ENCODE assay signal across 8 mouse cellular contexts in the genomic region with DNA sequence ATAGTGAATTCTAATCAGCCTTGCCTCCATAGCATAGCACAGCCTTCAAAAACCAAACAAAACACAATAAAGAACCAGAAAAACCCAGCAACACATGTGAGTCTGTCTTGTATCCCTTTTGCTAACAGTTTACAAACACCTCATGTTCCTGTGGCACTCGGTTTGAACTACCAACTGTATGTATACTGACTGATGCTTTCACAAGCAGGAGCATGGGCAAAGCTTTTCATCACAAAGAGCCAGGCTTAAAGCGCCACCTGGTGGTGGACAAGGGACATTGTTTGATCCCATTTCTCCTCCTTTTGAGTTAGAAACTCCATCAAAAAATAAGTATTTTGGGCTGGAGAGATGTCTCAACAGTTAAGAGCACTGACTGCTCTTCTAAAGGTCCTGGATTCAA. TPM values are rescaled to one million over a fixed set of nuclear protein-coding genes. Genes with fewer than 3 reads are reported as not detected.
A peak's percentile ranks its signal among the peaks of the same experiment; 100 is the strongest.
DNase-seq lines count a peak whose midpoint lies in the region; ATAC-seq and TF ChIP-seq lines count a peak whose summit lies in the region.

No protein-coding gene starts in this region.

- DNase-seq in 3134 (ENCODE audit: extremely low read depth, insufficient read length, low spot score) = peak; percentile 24
- DNase-seq in c-Kit-positive CD71-negative TER-119-negative erythroid progenitor cells, embryonic 14.5 days (ENCODE audit: low read depth) = peak; percentile 60
- DNase-seq in forebrain, embryonic 11.5 days (ENCODE audit: low spot score) = peak; percentile 86
- peak; percentile 90 for DNase-seq in hindbrain, postnatal 0 days (ENCODE audit: low spot score)
- DNase-seq in limb, embryonic 14.5 days (ENCODE audit: low spot score) = peak; percentile 51
- peak; percentile 56 for DNase-seq in retina, adult 2 months (ENCODE audit: low read depth, low spot score)
- DNase-seq in thymus, postnatal 25 days = peak; percentile 76

- WGBS in forebrain, embryonic 11.5 days = 4% methylated on average over 2 of the region's 2 CpGs
- WGBS in hindbrain, postnatal 0 days = 3% methylated on average over 2 of the region's 2 CpGs
- WGBS in limb, embryonic 14.5 days = 8% methylated on average over 2 of the region's 2 CpGs

- no peak overlapping the region for H3K4me2 ChIP-seq in forebrain, embryonic 11.5 days (ENCODE audit: low read depth, low read length, severe bottlenecking)
- H3K4me2 ChIP-seq in hindbrain, postnatal 0 days (ENCODE audit: low read depth, low read length) = no peak overlapping the region
- no peak overlapping the region for H3K4me2 ChIP-seq in limb, embryonic 14.5 days (replicated peaks; ENCODE audit: low read depth, low read length, severe bottlenecking)

- H3K9ac ChIP-seq in ES-Bruce4 (ENCODE audit: low read depth, poor library complexity, severe bottlenecking) = no peak overlapping the region
- H3K9ac ChIP-seq in forebrain, embryonic 11.5 days (ENCODE audit: low read length) = no peak overlapping the region
- no peak overlapping the region for H3K9ac ChIP-seq in hindbrain, postnatal 0 days (replicated peaks; ENCODE audit: low read length)
- no peak overlapping the region for H3K9ac ChIP-seq in limb, embryonic 14.5 days (ENCODE audit: low read depth, low read length, severe bottlenecking)

- H3K4me1 ChIP-seq in ES-Bruce4 (ENCODE audit: control insufficient read depth, insufficient read depth, low read length) = no peaks in the 10 kb centered on the region
- H3K4me1 ChIP-seq in forebrain, embryonic 11.5 days (replicated peaks; ENCODE audit: control insufficient read depth, insufficient read depth, low read length) = no peaks in the 10 kb centered on the region
- H3K4me1 ChIP-seq in hindbrain, postnatal 0 days (ENCODE audit: insufficient read depth, low read length) = no peaks in the 10 kb centered on the region
- no peaks in the 10 kb centered on the region for H3K4me1 ChIP-seq in limb, embryonic 14.5 days (ENCODE audit: control insufficient read depth, insufficient read depth, low read length)

- H3K27me3 ChIP-seq in ES-Bruce4 (ENCODE audit: control insufficient read depth, insufficient read depth, low read length, poor library complexity, severe bottlenecking) = no peaks in the 10 kb centered on the region
- no peaks in the 10 kb centered on the region for H3K27me3 ChIP-seq in forebrain, embryonic 11.5 days (ENCODE audit: control insufficient read depth, insufficient read depth, low read length)
- H3K27me3 ChIP-seq in hindbrain, postnatal 0 days (ENCODE audit: insufficient read depth, low read length) = no peaks in the 10 kb centered on the region
- H3K27me3 ChIP-seq in limb, embryonic 14.5 days (ENCODE audit: control insufficient read depth, insufficient read depth, low read length) = no peaks in the 10 kb centered on the region

- ATAC-seq in forebrain, embryonic 11.5 days (replicated peaks; ENCODE audit: low FRiP score) = no peak
- 0 out of 2 replicates have a peak, but pooled peaks have one; percentile 53 for ATAC-seq in hindbrain, postnatal 0 days
- ATAC-seq in limb, embryonic 14.5 days (ENCODE audit: low FRiP score, low read depth) = peak; percentile 50; the same call in 1 of the 2 replicates

- H3K9me3 ChIP-seq in ES-Bruce4 (replicated peaks; ENCODE audit: control insufficient read depth, insufficient read depth, low read length, poor library complexity, severe bottlenecking) = no peaks in the 10 kb centered on the region
- no peaks in the 10 kb centered on the region for H3K9me3 ChIP-seq in forebrain, embryonic 11.5 days (ENCODE audit: control insufficient read depth, low read length)
- no peaks in the 10 kb centered on the region for H3K9me3 ChIP-seq in hindbrain, postnatal 0 days (ENCODE audit: low read length)
- H3K9me3 ChIP-seq in limb, embryonic 14.5 days (ENCODE audit: control insufficient read depth, low read length) = no peaks in the 10 kb centered on the region

- TF ChIP-seq CTCF in ES-Bruce4 (IDR thresholded peaks at IDR 0.05; ENCODE audit: low read depth, low read length) = peak; percentile 33
- TF ChIP-seq CTCF in hindbrain, postnatal 0 days (IDR thresholded peaks at IDR 0.05; ENCODE audit: low read depth) = peak; percentile 92

- no peak overlapping the region for H3K27ac ChIP-seq in ES-Bruce4 (ENCODE audit: insufficient read depth, low read length)
- no peak overlapping the region for H3K27ac ChIP-seq in forebrain, embryonic 11.5 days (ENCODE audit: low read depth, low read length)
- H3K27ac ChIP-seq in hindbrain, postnatal 0 days = no peak overlapping the region
- no peak overlapping the region for H3K27ac ChIP-seq in limb, embryonic 14.5 days (replicated peaks; ENCODE audit: low read depth, low read length)

- H3K36me3 ChIP-seq in ES-Bruce4 (ENCODE audit: control insufficient read depth, insufficient read depth, low read length, poor library complexity, severe bottlenecking) = peaks cover 84% of the 10 kb centered on the region
- peaks cover 9% of the 10 kb centered on the region; the same call in 1 of the 2 replicates for H3K36me3 ChIP-seq in forebrain, embryonic 11.5 days (ENCODE audit: control insufficient read depth, insufficient read depth, low read length)
- peaks cover 76% of the 10 kb centered on the region for H3K36me3 ChIP-seq in hindbrain, postnatal 0 days (ENCODE audit: insufficient read depth, low read length)
- peaks cover 82% of the 10 kb centered on the region for H3K36me3 ChIP-seq in limb, embryonic 14.5 days (ENCODE audit: control insufficient read depth, insufficient read depth, low read length)

- TF ChIP-seq POLR2A in ES-Bruce4 (IDR thresholded peaks at IDR 0.05; ENCODE audit: insufficient read depth, low read length) = no peak
- TF ChIP-seq POLR2A in limb, embryonic 14.5 days (IDR thresholded peaks at IDR 0.05; ENCODE audit: borderline replicate concordance, extremely low read depth, insufficient read depth, insufficient read length) = no peak

- TF ChIP-seq EP300 in ES-Bruce4 (IDR thresholded peaks at IDR 0.05; ENCODE audit: insufficient read depth, low read depth, low read length) = no peak

- no peak overlapping the region for H3K4me3 ChIP-seq in ES-Bruce4 (ENCODE audit: low read depth, low read length)
- no peak overlapping the region for H3K4me3 ChIP-seq in forebrain, embryonic 11.5 days (ENCODE audit: low read depth, low read length)
- no peak overlapping the region for H3K4me3 ChIP-seq in hindbrain, postnatal 0 days (ENCODE audit: low read length)
- H3K4me3 ChIP-seq in limb, embryonic 14.5 days (replicated peaks; ENCODE audit: low read length) = no peak overlapping the region

RNA-seq across cellular contexts. Expression of gene Rbl2, which starts 50.1 kb away (rescaled TPM):
- polyA plus RNA-seq in ES-Bruce4 (2011; ENCODE audit: insufficient read depth, insufficient read length, low read depth, missing spikeins) = 7.3 and 11.4 TPM in 2 replicates
- 16.3 and 18.4 TPM in 2 replicates for polyA plus RNA-seq in forebrain, embryonic 11.5 days (2014; fragmentation: Nextera tagmentation; extraction: Ambion mirVana)
- total RNA-seq in hindbrain, postnatal 0 days (2014; rRNA removed) = 27.4 and 30.7 TPM in 2 replicates
- polyA plus RNA-seq in hindbrain, postnatal 0 days (2015; fragmentation: Nextera tagmentation; extraction: Ambion mirVana) = 15.8 and 16.2 TPM in 2 replicates
- polyA plus RNA-seq in limb, embryonic 14.5 days (2012; rRNA removed) = 20.3 and 22.3 TPM in 2 replicates
- polyA plus RNA-seq in limb, embryonic 14.5 days (2014; fragmentation: Nextera tagmentation; extraction: Ambion mirVana) = 20.0 and 20.3 TPM in 2 replicates

Comparison
In these comparisons a context has a peak if more than half of its experiments do, and no peak if none do; other contexts are left out.
1. DNase-seq: peak in every context shown above with its lines; median percentile 90 in hindbrain, postnatal 0 days; 86 in forebrain, embryonic 11.5 days; 76 in thymus, postnatal 25 days; 60 in c-Kit-positive CD71-negative TER-119-negative erythroid progenitor cells, embryonic 14.5 days; 56 in retina, adult 2 months; 51 in limb, embryonic 14.5 days; 24 in 3134.